Mouse (Mus musculus) spleen, postnatal 14 days (tissue): ENCODE measurements around the gene Ccdc13.

Experiments
- DNase-seq, 2 experiments: peaks; one replicate each; pipeline ENCODE4 v3.0.0; 2021 to 2022; ENCODE audit warnings: low spot score in 2 of 2

The Ccdc13 gene

GRCm38 (mm10) chr9:121838829-121839621 lies at the start of gene Ccdc13:
Ccdc13 (minus strand) TSS chr9:121839461.
- peak; percentile 41 to 56 for DNase-seq

GRCm38 (mm10) chr9:121882015-121882457 lies 42.8 kb upstream of the Ccdc13 start:
- no peak for DNase-seq

DNA sequence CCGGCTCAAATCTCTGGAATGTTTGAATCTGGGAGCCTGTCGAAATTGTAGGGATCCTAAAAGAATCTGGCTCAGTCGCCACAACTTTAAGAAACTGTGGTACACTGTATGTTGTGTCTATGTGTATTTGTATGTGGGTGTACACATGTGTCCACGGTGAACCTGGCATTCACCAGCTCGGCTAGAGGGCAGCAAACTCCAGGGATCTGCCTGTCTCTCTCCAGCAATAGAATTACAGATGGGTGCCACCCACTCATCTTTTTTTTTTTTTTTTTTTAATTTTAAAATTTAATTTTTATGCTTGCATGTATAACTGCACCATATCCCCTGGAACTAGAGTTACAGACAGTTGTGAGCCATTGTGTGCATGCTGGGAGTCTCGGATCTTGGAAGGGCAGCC lies 42.0 kb upstream of the Ccdc13 start:
- DNase-seq, result no peak

DNA sequence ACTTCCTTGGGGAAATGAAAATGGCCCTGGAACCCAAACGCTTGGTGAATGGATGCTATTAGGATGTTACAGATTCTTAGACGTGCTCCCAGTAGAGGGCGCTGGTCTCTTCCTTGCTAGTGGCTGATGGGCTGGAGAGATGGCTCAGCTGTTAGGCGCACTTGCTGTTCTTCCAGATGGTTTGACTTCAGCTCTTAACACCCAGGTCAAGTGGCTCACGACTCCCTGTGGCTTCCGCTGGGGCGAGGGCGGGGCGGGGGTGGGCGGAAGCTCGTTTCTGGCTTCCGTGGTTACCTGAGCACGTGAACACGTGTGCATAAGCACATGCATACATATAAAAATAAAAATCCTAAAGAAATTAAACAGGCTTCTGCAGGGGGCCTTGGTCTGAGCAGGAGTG lies 41.6 kb upstream of the Ccdc13 start:
- DNase-seq, result peak; percentile 36 to 69

GRCm38 (mm10) chr9:121877052-121877740 lies 37.9 kb upstream of the Ccdc13 start:
- DNase-seq, result no peak

GRCm38 (mm10) chr9:121873578-121873977 lies 34.3 kb upstream of the Ccdc13 start:
- DNase-seq, result no peak

DNA sequence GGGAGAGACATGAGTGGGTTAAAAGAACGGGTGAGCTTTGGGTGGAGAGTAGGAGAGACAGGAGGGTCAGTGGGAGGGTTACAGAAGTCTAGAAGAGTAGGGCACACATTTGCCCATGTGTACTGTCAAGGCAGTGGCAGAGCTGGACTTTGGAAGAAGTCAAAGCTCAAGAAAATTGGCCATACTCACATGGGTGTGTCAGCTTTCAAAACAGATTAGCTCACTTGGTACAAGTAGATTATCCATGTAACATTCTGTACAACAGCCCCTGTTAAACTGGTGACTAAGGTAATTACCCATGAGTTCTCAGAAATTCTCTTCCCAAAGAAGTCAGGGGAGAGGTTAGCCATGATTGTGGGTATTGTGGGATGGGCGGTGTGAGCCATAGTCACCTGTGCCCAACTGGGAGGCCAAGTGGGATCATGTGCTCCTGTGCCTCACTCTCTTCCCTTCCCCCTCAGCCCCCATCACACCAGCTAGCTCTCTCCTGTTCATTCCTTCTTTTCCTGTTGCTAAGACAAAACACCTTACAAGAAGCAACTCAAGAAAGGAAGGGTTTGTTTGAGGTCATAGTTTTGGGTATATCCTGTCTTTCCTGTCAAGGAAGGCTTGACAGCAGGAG lies 32.9 kb upstream of the Ccdc13 start:
- DNase-seq, result no peak

DNA sequence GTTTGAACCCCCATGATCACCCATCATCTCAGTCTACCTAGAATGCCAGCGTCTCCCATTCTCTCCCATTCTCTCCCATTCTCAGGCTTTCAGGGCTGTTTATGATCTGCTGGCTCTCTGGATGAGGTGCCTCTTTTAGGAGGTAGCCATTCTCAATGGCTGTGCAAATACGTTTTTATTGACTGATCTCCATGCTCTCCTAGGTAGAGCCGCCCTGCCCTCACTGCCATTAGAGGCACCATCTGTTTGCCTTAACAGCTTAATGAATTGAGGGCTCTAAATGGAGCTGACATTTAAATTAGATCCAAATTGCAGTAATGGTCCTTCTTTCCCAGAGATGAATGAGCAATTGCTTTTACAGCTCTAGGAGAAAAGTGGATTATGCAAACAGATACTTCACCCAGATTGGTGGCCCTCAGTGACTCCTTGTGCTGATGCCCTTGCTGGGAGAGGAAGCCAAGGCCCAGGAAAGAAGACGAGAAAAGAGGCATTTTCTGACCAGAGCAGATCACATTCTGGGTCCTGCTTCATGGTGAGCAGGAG lies 30.8 kb upstream of the Ccdc13 start:
- DNase-seq, result no peak

- DNase-seq, result no peak
These were observed 30.2 kb upstream of the Ccdc13 start for GRCm38 (mm10) chr9:121869432-121869831.

GRCm38 (mm10) chr9:121868236-121868635 lies 29.0 kb upstream of the Ccdc13 start:
- no peak for DNase-seq

DNA sequence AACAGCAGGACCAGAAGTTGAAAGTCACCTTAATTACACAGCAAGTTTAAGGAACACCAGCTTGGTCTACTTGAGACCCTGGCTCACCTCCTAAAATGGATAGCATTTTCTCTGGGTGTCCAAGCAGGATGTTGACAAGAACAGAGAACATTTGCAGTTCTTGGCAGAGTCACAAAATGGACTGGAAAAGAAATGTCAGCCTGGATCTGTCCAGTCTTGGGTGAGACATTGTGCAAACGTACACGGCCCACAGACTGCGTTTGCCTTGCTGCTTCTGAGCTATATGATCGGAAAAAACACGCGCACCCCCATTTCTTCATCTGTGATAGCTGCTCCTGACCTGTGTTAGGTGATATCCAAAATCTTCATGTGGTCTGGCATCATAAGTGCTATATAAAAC lies 28.4 kb upstream of the Ccdc13 start:
- DNase-seq, result no peak

DNA sequence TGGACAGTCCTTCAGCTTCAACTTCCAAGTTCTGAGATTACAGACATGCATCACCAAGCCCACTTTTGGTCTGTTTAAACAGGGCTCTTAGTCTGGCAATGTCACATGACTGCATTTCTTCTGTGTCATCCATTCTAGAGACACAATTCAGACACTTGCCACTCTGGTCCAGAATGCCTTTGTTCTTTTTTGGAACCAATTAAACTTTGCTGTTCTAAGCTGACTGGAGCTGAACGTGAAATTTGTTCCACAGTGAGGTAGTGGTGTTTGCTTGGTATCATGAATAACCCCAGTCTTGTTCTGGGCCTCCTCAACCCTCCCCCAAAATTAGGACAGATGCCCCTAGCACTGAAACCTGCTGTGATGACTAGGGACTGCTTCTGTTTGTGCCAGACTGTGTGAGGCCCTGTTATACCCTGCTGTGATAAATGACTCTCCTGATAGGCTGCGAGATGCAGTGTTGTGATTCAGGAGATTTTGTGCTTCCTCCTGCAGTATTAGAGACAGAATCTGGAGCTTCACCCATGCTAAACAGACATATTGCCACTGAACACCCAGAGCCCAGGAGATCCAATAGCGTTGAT lies 26.3 kb upstream of the Ccdc13 start:
- DNase-seq, result no peak

DNA sequence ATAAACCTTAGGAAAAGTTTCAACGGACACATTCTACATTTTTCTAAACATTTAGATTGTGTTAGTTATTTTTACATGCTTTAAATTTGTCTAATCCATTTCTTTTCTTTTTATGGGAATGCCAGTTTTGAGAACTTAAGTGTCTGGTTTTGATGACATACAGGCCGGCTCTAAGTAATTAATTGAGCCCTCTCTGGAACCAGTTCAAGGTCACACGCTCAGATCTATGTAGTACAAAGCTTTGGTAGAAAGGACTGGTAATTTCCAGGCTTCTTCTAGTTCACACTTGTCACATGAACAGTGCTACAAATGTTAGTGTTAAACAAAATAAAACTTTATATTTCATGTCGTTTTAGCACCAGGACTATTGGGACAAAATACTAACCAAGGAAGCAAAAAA lies 25.6 kb upstream of the Ccdc13 start:
- DNase-seq, result no peak

- no peak for DNase-seq
These were observed 21.7 kb upstream of the Ccdc13 start for GRCm38 (mm10) chr9:121860921-121861320.

DNA sequence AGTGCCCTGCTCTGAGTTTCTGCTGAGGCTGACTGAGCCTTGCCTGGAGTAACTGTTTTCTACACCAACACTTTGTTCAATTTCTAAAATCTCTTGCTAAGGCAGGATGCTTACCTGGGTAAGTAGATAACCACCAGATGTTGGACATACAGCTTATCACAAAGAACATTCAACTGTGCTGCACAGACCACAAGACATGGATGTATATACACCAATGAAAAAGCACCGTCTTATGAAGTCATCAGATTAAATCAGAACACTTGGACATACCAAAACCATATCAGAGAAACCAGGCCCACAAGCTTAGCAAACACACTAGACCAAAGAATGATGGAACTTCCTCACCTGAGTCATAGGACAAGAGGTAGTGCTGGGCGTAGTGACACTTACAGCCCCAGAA lies 20.1 kb upstream of the Ccdc13 start:
- DNase-seq, result no peak

- no peak for DNase-seq
These were observed 18.9 kb upstream of the Ccdc13 start, which contains the start of gene Higd1a for GRCm38 (mm10) chr9:121858153-121858488. Higd1a (minus strand) TSS chr9:121858362.

GRCm38 (mm10) chr9:121857474-121858152 lies 18.4 kb upstream of the Ccdc13 start:
- DNase-seq, result peak; percentile 96 to 98

DNA sequence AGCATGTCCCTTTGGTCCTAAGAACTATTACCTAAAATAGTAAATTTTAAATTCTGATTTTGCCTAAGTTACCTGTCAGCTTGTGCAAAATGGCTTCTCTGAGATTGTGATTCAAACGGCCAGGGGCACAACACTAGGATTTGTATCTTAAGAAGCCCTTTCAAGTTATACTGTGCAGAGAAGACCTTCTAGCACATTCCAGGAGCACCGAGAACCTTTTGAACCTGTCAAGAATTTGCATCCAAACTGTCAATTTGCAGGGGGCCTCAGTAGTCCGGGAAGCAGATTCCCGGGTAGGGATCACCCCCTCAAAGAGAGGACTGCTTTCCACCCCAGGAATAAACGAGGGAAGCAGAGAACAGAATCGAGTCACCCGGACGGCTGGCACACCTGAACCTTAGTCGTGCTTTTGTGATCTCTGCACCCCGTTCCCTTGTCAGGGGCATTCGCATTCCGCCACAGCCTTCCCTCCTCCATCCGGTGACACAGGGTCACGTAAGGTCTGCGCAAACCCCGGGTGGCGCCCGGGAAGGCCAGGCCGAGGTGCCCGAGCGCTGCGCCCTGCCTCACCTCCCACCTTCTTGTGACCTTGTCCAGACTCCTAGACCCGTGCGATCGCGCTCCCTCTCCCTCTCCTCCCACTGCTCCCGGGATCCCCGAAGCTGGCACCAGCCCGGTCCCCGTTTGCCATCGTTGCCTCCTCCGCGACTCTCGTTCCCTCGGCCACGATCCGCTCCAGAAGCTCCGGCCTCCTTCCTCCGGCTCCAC lies 17.6 kb upstream of the Ccdc13 start:
- DNase-seq, result no peak

DNA sequence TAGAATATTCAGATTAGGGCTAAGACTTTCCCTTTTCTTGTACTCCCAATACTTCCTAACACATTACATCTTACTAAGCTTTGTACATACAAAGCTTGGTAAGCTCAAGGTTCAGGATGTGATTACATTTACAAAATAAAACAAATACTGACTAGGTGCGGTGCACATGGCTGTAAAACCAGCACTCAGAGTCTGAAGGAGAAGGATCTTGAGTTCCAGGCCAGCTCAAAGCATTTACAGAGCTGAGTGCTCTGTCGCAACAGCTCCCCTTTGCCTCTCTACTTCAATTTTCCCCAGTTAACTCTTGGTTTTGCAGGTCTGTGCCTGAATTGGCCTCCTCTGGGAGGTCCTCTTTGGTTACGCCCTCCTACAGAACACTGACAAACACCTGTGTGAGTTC lies 15.0 kb upstream of the Ccdc13 start:
- no peak for DNase-seq

DNA sequence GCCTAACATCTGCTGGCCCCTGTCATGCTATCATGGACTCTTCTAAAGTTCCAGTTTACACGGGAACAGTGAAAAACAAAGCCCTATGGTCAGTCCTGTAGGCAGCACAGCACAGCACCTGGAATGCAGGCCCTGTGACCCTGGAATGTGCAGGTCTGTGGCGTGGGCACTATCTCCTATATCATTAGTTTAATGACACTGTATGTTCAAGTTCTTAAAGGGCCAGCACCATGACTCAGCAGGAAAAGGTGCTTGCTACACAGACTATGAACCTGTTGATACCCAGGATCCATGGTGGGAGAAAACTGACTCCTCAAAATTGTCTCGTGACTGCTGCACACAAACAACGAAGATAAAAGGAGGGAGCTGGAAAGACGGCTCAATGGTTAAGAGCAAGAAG lies 8.6 kb upstream of the Ccdc13 start:
- DNase-seq, result no peak

DNA sequence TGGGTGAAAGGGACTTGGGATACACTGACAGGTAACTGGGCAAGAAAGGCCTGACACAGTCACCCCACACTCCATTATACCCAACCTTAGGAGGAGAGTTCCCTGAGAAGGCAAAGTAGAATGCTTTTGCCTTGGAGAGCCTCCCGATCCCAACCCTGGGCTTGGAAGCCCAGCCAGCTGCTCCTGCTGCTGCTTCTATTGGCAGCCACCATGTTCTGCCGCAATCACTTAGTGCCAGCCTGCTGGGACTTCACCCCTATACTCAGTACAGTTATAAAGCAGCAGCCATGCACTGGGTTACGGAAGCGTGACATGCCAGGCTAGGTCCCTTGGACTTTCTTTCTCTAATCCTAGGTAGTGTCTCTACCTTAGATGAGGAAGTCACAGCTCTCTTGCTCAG lies 7.9 kb upstream of the Ccdc13 start:
- DNase-seq, result no peak
